Mouse (Mus musculus) heart, embryonic 14.5 days (tissue): ENCODE results near the gene Slc39a11. TPM values are rescaled to one million over a fixed set of nuclear protein-coding genes. Genes with fewer than 3 reads are reported as not detected.

ENCODE experiments used
- ATAC-seq: fragments of 200-750 bp; cut with Nextera tagmentation; 2 replicates; pipeline ENCODE4 v1.8.0; 2017; ENCODE audit warnings: low read depth, moderate TSS enrichment; ENCODE audit not compliant: insufficient number of reproducible peaks, insufficient read depth, low FRiP score
- H3K27ac ChIP-seq, 2 experiments: fragments of 200-500 bp in 1 of 2; fragments of 300-500 bp in 1 of 2; sonication (generic) in 1 of 2; replicated peaks in 1 of 2; 2 replicates each; pipeline ENCODE4 v1.5.1; 2012 to 2014; ENCODE audit warnings: low read depth in 2 of 2, low read length in 2 of 2, control low read depth in 1 of 2, mild to moderate bottlenecking in 1 of 2, mixed read lengths in 1 of 2; ENCODE audit not compliant: control insufficient read depth in 1 of 2, insufficient read depth in 1 of 2
- H3K27me3 ChIP-seq: fragments of 300-500 bp; sonication (generic); 2 replicates; pipeline ENCODE4 v1.6.1; 2014; ENCODE audit warnings: mild to moderate bottlenecking, low read length, control low read depth; ENCODE audit not compliant: control insufficient read depth, insufficient read depth
- H3K36me3 ChIP-seq: fragments of 300-500 bp; sonication (generic); 2 replicates; pipeline ENCODE4 v1.6.1; 2014; ENCODE audit warnings: mild to moderate bottlenecking, control low read depth, low read length, mixed read lengths; ENCODE audit not compliant: control insufficient read depth, insufficient read depth
- H3K4me1 ChIP-seq, 2 experiments: fragments of 200-500 bp in 1 of 2; fragments of 300-500 bp in 1 of 2; sonication (generic) in 1 of 2; 2 replicates each; pipeline ENCODE4 v1.6.1; 2012 to 2014; ENCODE audit warnings: low read length in 2 of 2, control low read depth in 1 of 2, mixed read lengths in 1 of 2; ENCODE audit not compliant: control insufficient read depth in 2 of 2, insufficient read depth in 2 of 2
- H3K4me2 ChIP-seq: fragments of 300-500 bp; sonication (generic); 2 replicates; pipeline ENCODE4 v1.6.1; 2014; ENCODE audit warnings: mild to moderate bottlenecking, low read length
- H3K4me3 ChIP-seq, 2 experiments: fragments of 200-500 bp in 1 of 2; fragments of 300-500 bp in 1 of 2; sonication (generic) in 1 of 2; 2 replicates each; pipeline ENCODE4 v1.5.1; 2012 to 2014; ENCODE audit warnings: low read length in 2 of 2, mild to moderate bottlenecking in 2 of 2, control low read depth in 1 of 2, low read depth in 1 of 2, moderate library complexity in 1 of 2; ENCODE audit not compliant: control insufficient read depth in 1 of 2, insufficient read depth in 1 of 2
- H3K9ac ChIP-seq: fragments of 300-500 bp; sonication (generic); 2 replicates; pipeline ENCODE4 v1.6.1; 2014; ENCODE audit warnings: mild to moderate bottlenecking, low read length
- H3K9me3 ChIP-seq: fragments of 300-500 bp; sonication (generic); 2 replicates; pipeline ENCODE4 v1.6.1; 2016; ENCODE audit warnings: low read length, control low read depth; ENCODE audit not compliant: control insufficient read depth
- WGBS: fragments of 180-500 bp; shearing (Covaris S2); extraction: QIAGEN DNeasy Blood & Tissue Kit; methylation state at CpG from one replicate; pipeline ENCODE4 v1.1.7; 2014; 5-methylcytosine and 5-hydroxymethylcytosine counted together
- polyA plus RNA-seq: library from polyadenylated mRNA; unstranded; fragments of >200 nt; fragmentation: Nextera tagmentation; extraction: Ambion mirVana; gene quantifications from 2 replicates; pipeline ENCODE4 v1.2.1, GENCODE M21; 2014

The Slc39a11 gene
- polyA plus RNA-seq, 1 experiment from 2014 or later: 13.6 TPM

- no peak overlapping the region for H3K4me2 ChIP-seq
- H3K27ac ChIP-seq: no peak overlapping the region
- H3K9ac ChIP-seq: no peak overlapping the region
- no peak overlapping the region for H3K4me3 ChIP-seq
- no peaks in the 10 kb centered on the region for H3K36me3 ChIP-seq
- WGBS: 61% methylated on average over 5 of the region's 5 CpGs
- H3K4me1 ChIP-seq: peaks cover 6 to 10% of the 10 kb centered on the region in 2 experiments; a peak in 2 of 4 replicates
- H3K27me3 ChIP-seq: no peaks in the 10 kb centered on the region; the same call in 1 of the 2 replicates
- H3K9me3 ChIP-seq: peaks cover under 1% of the 10 kb centered on the region; the same call in 1 of the 2 replicates
- no peak for ATAC-seq
Measured at GRCm38 (mm10) chr11:113435696-113436095, 214.2 kb downstream of the Slc39a11 start.

- H3K4me1 ChIP-seq: peaks cover 2 to 3% of the 10 kb centered on the region in 2 experiments; a peak in 2 of 4 replicates
- no peak overlapping the region for H3K27ac ChIP-seq
- H3K36me3 ChIP-seq: no peaks in the 10 kb centered on the region
- no peak overlapping the region for H3K4me2 ChIP-seq
- H3K4me3 ChIP-seq: no peak overlapping the region
- 76% methylated on average over 7 of the region's 7 CpGs for WGBS
- H3K9me3 ChIP-seq: no peaks in the 10 kb centered on the region
- H3K27me3 ChIP-seq: 0 out of 2 replicates have a peak, but pooled peaks cover 5% of the 10 kb centered on the region
- no peak for ATAC-seq
- H3K9ac ChIP-seq: no peak overlapping the region
Measured at GRCm38 (mm10) chr11:113431161-113431560, 218.7 kb downstream of the Slc39a11 start.

GRCm38 (mm10) chr11:113425882-113426281, 224.0 kb downstream of the Slc39a11 start:
- ATAC-seq: no peak
- no peak overlapping the region for H3K9ac ChIP-seq
- no peaks in the 10 kb centered on the region; a peak in 1 of 4 replicates for H3K4me1 ChIP-seq
- no peaks in the 10 kb centered on the region for H3K9me3 ChIP-seq
- H3K36me3 ChIP-seq: no peaks in the 10 kb centered on the region
- WGBS: 61% methylated on average over 9 of the region's 9 CpGs
- no peak overlapping the region for H3K4me2 ChIP-seq
- H3K27ac ChIP-seq: no peak overlapping the region
- H3K27me3 ChIP-seq: 0 out of 2 replicates have a peak, but pooled peaks cover 5% of the 10 kb centered on the region
- no peak overlapping the region for H3K4me3 ChIP-seq

GRCm38 (mm10) chr11:113425454-113425853, 224.4 kb downstream of the Slc39a11 start:
- ATAC-seq: no peak
- H3K4me1 ChIP-seq: no peaks in the 10 kb centered on the region; a peak in 1 of 4 replicates

GRCm38 (mm10) chr11:113424765-113425164, 225.1 kb downstream of the Slc39a11 start:
- no peak overlapping the region for H3K4me2 ChIP-seq
- no peak overlapping the region for H3K27ac ChIP-seq
- 0 out of 2 replicates have a peak, but pooled peaks cover 1% of the 10 kb centered on the region for H3K27me3 ChIP-seq
- no peaks in the 10 kb centered on the region; a peak in 1 of 4 replicates for H3K4me1 ChIP-seq
- no peak for ATAC-seq
- no peaks in the 10 kb centered on the region for H3K36me3 ChIP-seq
- 74% methylated on average over 3 of the region's 4 CpGs for WGBS
- H3K9me3 ChIP-seq: no peaks in the 10 kb centered on the region
- no peak overlapping the region for H3K4me3 ChIP-seq
- H3K9ac ChIP-seq: no peak overlapping the region

More at GRCm38 (mm10) chr11:113425454-113425853, 224.4 kb downstream of the Slc39a11 start:
- Histone ChIP-seq H3K4me3 (no peak overlapping the region), H3K27ac (no peak overlapping the region), H3K9me3 (no peaks in the 10 kb centered on the region), H3K9ac (no peak overlapping the region), H3K36me3 (no peaks in the 10 kb centered on the region), H3K4me2 (no peak overlapping the region), H3K27me3 (0 out of 2 replicates have a peak, but pooled peaks cover 5% of the 10 kb centered on the region)
- WGBS: 66% methylated on average over 3 of the region's 3 CpGs

- Histone ChIP-seq H3K4me1 (no peaks in the 10 kb centered on the region), H3K27me3 (no peaks in the 10 kb centered on the region), H3K9ac (no peak overlapping the region), H3K36me3 (no peaks in the 10 kb centered on the region), H3K27ac (no peak overlapping the region), H3K4me2 (no peak overlapping the region), H3K9me3 (0 out of 2 replicates have a peak, but pooled peaks cover 2% of the 10 kb centered on the region), H3K4me3 (no peak overlapping the region)
- ATAC-seq: no peak
- 90% methylated on average over 7 of the region's 7 CpGs for WGBS
Measured at GRCm38 (mm10) chr11:113422598-113422997, 227.3 kb downstream of the Slc39a11 start.

- H3K36me3 ChIP-seq: no peaks in the 10 kb centered on the region
- 77% methylated on average over 15 of the region's 15 CpGs for WGBS
- no peak overlapping the region for H3K4me3 ChIP-seq
- no peaks in the 10 kb centered on the region for H3K27me3 ChIP-seq
- H3K4me1 ChIP-seq: no peaks in the 10 kb centered on the region
- H3K27ac ChIP-seq: no peak overlapping the region
- ATAC-seq: no peak
- H3K9me3 ChIP-seq: 0 out of 2 replicates have a peak, but pooled peaks cover 2% of the 10 kb centered on the region
- H3K4me2 ChIP-seq: no peak overlapping the region
- no peak overlapping the region for H3K9ac ChIP-seq
Measured at GRCm38 (mm10) chr11:113418921-113419655, 230.8 kb downstream of the Slc39a11 start.
